Mouse (Mus musculus) bone marrow macrophage, adult 2 months (primary cell): Measurements from ENCODE around the gene Ano10. TPM values are rescaled to one million over a fixed set of nuclear protein-coding genes. Genes with fewer than 3 reads are reported as not detected.

ENCODE experiments used
- H3K27ac ChIP-seq: 2 replicates; pipeline ENCODE4 v1.5.1; 2012; ENCODE audit warnings: low read depth, low read length; ENCODE audit not compliant: insufficient read depth
- H3K4me1 ChIP-seq: 2 replicates; pipeline ENCODE4 v1.6.1; 2012; ENCODE audit warnings: low read length; ENCODE audit not compliant: control insufficient read depth, insufficient read depth
- H3K4me3 ChIP-seq: 2 replicates; pipeline ENCODE4 v1.5.1; 2012; ENCODE audit warnings: mild to moderate bottlenecking, low read length, moderate library complexity; ENCODE audit not compliant: insufficient read depth
- CTCF ChIP-seq: IDR thresholded peaks from 2 replicates; pipeline ENCODE4 v1.5.1; 2012; ENCODE audit warnings: low read depth, mild to moderate bottlenecking, low read length, moderate library complexity
- POLR2A ChIP-seq: IDR thresholded peaks from 2 replicates; pipeline ENCODE4 v1.6.1; 2012; ENCODE audit warnings: mild to moderate bottlenecking, low read depth, low read length, borderline replicate concordance
- polyA plus RNA-seq: library from polyadenylated mRNA; stranded (reverse); fragments of >200 nt; gene quantifications from 2 replicates; pipeline ENCODE4 v1.2.4, GENCODE M21; 2012; ENCODE audit not compliant: missing spikeins, insufficient read depth, insufficient read length

Ano10 gene
- polyA plus RNA-seq, 1 experiment, result 24.7 TPM

GRCm38 (mm10) chr9:122219934-122220333 lies 74.3 kb downstream of the Ano10 start:
- TF ChIP-seq CTCF, result no peak
- TF ChIP-seq POLR2A, result no peak
- peaks cover 12% of the 10 kb centered on the region for H3K4me1 ChIP-seq
- H3K4me3 ChIP-seq, result no peak overlapping the region
- no peak overlapping the region for H3K27ac ChIP-seq

GRCm38 (mm10) chr9:122216945-122217529 lies 77.2 kb downstream of the Ano10 start:
- H3K4me1 ChIP-seq, result no peaks in the 10 kb centered on the region; the same call in 1 of the 2 replicates
- H3K27ac ChIP-seq, result no peak overlapping the region
- no peak for TF ChIP-seq POLR2A
- TF ChIP-seq CTCF, result no peak
- H3K4me3 ChIP-seq, result no peak overlapping the region

- no peak overlapping the region for H3K27ac ChIP-seq
- TF ChIP-seq POLR2A (no peak), CTCF (no peak)
- H3K4me1 ChIP-seq, result no peaks in the 10 kb centered on the region; the same call in 1 of the 2 replicates
- H3K4me3 ChIP-seq, result no peak overlapping the region
Measured at GRCm38 (mm10) chr9:122215118-122215517, 79.1 kb downstream of the Ano10 start.

GRCm38 (mm10) chr9:122208311-122208710 lies 85.9 kb downstream of the Ano10 start:
- TF ChIP-seq POLR2A (no peak), CTCF (no peak)
- peaks cover 6% of the 10 kb centered on the region; the same call in 1 of the 2 replicates for H3K4me1 ChIP-seq
- no peak overlapping the region for H3K27ac ChIP-seq
- no peak overlapping the region for H3K4me3 ChIP-seq

GRCm38 (mm10) chr9:122205543-122206200 lies 88.6 kb downstream of the Ano10 start:
- TF ChIP-seq CTCF (no peak), POLR2A (no peak)
- Histone ChIP-seq H3K27ac (no peak overlapping the region), H3K4me3 (no peak overlapping the region), H3K4me1 (peaks cover 6% of the 10 kb centered on the region; the same call in 1 of the 2 replicates)

GRCm38 (mm10) chr9:122204508-122204907 lies 89.7 kb downstream of the Ano10 start:
- H3K4me1 ChIP-seq, result peaks cover 6% of the 10 kb centered on the region; the same call in 1 of the 2 replicates
- no peak overlapping the region for H3K4me3 ChIP-seq
- no peak overlapping the region for H3K27ac ChIP-seq
- no peak for TF ChIP-seq POLR2A
- TF ChIP-seq CTCF, result peak; percentile 36; the same call in 1 of the 2 replicates

- Histone ChIP-seq H3K4me1 (no peaks in the 10 kb centered on the region), H3K4me3 (no peak overlapping the region), H3K27ac (no peak overlapping the region)
- peak; percentile 49 for TF ChIP-seq CTCF
- no peak for TF ChIP-seq POLR2A
Measured at GRCm38 (mm10) chr9:122199253-122199652, 95.0 kb downstream of the Ano10 start.

GRCm38 (mm10) chr9:122198621-122199020 lies 95.6 kb downstream of the Ano10 start:
- Histone ChIP-seq H3K4me1 (no peaks in the 10 kb centered on the region), H3K27ac (no peak overlapping the region), H3K4me3 (no peak overlapping the region)
- TF ChIP-seq CTCF (no peak), POLR2A (no peak)

- Histone ChIP-seq H3K4me1 (no peaks in the 10 kb centered on the region), H3K27ac (no peak overlapping the region), H3K4me3 (no peak overlapping the region)
- no peak for TF ChIP-seq CTCF
- no peak for TF ChIP-seq POLR2A
Measured at GRCm38 (mm10) chr9:122197021-122197420, 97.2 kb downstream of the Ano10 start.

- no peak overlapping the region for H3K27ac ChIP-seq
Measured at GRCm38 (mm10) chr9:122195042-122195682, 99.1 kb downstream of the Ano10 start.

More at GRCm38 (mm10) chr9:122195042-122195682, 99.1 kb downstream of the Ano10 start:
- no peaks in the 10 kb centered on the region for H3K4me1 ChIP-seq
- no peak overlapping the region for H3K4me3 ChIP-seq
- TF ChIP-seq CTCF (no peak), POLR2A (no peak)
